Mouse (Mus musculus) forelimb bud, embryonic 11.5 days (tissue): ENCODE results near the gene Kif5a.
A peak's percentile ranks its signal among the peaks of the same experiment; 100 is the strongest.
"Not testable (repeated sequence)": the region's sequence is repeated elsewhere in the genome, so short reads cannot be mapped to it uniquely, and the experiment has no call there.

Experiments
- DNase-seq: peaks from one replicate; pipeline ENCODE4 v3.0.0-alpha.2; 2012; ENCODE audit warnings: low read depth, low spot score

The Kif5a gene

DNA sequence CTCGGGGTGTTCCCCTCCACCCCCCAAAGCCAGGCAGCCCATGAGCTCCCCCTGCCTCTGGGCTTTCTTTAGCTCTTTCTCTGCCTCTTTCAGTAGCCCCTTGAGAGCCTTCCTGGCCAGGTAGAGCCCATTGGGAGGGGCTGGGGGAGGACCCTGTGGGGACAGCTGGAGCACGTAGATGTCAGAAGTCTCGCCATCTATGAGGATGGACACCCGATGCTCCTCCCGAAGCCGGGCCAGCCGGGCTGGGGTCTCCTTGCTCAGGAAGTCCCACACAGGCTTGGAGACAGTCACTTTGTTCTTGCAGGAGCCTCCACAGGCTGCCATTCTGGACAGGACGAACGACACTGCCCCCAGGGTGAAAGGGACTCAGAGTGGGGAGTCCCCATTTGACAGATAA lies 70.1 kb downstream of the Kif5a start:
- DNase-seq = no peak

DNA sequence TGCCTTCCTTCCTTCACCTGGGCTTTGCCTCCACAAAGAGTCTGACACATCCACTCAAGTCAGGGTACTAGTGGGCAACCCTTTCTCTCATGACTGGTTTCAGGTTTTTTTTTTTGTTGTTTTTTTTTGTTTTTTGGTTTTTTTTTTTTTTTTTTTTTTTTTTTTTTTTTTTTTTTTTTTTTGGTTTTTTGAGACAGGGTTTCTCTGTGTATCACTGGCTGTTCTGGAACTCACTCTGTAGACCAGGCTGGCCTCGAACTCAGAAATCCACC lies 71.2 kb downstream of the Kif5a start:
- DNase-seq = not testable (repeated sequence)

DNA sequence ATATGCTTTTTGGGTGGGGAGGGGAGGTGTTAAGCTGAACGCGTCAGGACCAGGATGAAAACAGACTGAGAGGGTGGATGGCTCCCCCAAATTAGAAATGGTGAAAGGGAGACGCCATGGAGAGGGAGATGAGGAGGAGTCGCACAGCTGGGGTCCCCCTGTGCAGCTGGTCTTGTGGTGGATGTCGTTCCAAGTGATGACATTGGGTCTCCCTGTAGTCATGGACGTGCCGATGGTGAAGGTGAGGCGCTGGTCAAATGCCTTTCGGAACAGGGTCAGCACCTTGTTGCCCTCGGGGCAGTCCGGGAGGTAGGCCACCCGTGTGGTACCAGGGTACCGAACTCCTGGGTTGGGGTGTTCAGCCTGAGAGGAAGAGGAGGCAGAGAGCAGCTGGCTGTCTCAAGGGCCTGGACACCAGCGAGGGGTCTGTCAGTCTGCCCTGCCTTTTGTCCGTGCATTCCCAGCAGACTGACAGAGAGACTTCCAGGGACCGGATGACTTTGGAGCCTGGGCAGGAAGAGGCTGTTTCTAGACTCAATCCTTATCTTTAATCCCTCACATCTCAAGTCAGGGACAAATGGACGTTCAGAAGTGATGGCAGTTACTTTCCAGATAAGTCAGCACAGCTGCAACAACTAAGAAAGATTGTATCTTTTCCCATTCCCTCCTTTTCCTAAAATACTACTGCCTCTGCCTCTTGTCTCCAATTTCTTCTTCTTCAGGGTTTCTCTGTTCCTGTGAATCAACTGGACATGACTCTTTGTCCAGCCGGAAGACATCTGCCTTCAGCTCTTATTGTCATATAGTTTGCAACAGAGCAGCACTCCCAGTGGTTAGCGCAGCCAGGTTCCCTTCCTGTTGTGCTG lies 71.7 kb downstream of the Kif5a start:
- no peak for DNase-seq

DNA sequence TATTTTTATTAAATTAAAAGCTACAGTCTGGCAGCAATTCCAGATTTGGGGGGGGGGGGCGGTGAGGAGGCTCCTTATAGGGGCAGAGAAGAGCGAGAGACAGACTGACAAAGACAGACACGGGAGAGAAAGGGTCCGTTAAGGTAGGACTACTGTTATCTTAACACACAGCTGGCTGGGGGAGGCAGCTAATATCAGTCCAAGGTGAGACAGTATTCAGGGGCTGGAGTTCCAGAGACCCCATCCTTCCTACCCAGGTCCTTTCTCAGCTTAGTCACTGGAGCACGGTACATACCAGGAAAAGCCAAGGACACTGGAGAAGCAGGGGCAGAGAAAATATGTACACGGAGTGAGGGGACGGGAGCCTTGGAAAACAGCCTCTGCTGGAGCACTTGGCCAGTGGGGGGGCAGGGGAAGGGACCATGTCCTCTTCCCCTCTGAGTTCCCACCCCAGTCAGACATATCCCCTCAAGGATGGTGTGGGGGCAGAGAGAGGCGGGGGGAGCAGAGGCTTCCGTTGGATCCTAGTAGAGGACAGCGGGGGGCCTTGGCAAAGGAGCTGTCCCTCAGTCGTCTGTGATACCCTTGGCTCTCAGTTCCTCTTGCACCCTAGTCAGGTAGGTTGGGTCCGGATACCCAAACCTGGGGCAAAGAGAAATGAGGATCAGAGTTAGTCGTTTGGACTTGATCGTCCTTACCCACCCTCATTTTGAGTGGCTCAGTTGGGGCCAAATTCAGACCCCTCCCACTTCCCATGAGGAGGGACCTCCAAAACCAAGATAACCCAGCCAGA lies 72.6 kb downstream of the Kif5a start:
- no peak for DNase-seq

DNA sequence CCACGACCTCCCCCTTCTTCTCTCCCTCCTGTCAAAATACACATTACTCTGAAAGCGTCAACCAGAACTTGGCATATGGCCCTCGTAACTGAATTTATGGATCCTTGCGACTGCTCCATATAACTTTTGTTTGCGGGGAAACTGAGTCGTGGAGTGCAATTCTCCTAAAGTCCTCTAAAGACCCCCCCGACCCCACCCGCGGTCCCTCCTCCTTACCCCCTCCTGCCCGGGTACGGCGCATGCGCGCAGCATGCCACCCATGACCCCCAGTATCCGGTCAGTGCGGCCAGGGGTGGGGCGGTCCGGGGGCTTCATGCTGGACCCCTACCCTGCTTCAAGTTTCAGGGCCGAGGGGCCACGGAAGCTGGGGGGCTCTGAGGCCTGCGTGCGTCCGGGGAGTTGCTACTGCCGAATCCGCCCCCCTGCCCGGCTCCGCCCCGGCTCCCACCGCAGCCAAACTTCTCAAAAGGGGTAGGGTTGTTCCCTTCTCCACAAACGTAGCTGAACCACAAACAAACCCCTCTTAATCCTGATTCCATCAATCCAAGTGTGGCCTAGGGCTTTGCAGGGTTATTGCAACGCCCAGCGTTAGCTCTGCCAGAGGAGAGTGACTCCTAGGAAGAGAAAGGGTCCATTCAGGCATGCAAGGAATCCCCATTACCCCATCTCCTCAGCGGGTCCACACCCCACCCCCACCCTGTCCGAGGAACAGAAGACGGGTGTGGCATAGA lies 73.3 kb downstream of the Kif5a start, which contains the start of gene Arhgef25:
TSS of gene Arhgef25 (minus strand) at position 433 of the 731 bp plus-strand sequence.
- no peak for DNase-seq

DNA sequence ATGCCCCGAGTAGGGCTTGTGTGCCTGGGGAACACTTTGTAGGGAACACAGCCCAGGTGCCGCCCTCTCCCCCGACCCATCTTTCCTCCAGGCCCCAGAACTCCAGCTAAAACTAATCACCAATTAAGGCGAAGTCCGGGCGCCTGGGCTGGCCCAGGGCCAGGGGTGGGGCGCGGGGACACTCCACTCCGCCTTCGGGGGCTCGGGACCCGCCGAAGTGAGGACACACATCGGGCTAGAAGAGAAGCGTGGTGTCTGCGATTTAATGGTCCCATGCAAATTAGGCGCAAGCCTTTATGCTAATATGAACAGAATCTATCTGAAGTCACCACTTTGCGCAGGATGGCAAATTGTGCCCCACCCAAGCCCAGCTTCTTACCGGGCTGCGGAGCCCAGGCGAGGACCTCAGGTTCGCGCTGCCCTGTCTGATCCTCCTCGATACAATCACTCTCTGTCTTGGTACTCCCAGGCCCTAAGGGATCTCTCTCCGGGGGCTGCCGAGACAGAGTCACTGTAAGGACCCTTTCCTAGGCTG lies 74.0 kb downstream of the Kif5a start:
- no peak for DNase-seq

DNA sequence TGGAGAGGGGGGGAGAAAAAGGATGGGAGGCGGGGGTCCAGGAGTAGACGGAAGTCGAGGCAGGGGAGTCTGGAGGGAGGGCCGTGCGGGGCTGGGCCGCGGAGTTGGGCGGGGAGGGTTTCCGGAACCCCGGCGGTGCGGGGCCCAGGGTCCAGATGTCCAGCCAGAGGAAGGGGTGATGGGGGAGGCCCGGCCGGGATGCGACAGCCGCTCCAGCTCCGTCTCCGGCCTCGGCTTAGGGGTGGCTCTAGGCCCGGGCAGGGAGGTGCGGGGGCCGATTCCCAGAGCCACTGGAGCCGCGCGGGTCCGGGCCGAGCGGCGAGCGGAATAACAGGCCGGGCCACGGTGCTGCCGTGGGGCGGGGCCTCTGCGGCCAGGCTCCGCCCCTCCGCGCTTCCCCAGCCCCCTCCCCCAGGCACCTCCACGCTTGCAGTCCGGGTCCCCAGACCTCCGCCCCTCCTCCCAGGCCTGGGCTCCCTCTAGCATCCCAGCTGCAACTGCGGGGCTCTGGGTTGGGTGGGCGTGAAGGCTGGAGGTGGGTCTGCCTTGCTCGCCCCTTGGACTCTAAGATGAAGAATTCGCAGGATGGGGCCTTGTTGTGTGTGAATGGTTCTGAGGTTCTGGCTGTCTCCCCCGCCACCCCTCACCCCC lies 74.6 kb downstream of the Kif5a start:
- DNase-seq = peak; percentile 86

DNA sequence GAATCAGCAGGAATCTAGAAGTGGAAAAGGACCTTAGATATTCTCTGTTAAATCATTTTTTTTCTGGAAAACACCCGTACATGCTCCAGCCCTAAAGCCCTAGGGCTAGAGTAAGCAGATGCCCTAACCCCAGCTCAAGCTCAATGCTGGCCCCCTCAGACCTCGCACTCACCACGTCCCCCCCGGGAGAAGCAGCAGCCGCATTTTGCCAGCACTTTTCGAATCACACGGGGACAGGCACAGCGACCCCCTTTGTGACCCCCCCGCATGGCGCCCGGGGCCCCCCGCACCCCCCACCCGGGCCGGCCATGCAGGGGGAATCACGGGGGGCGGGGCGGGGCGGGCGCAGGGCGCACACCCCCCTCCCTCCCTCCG lies 75.1 kb downstream of the Kif5a start:
- DNase-seq = no peak

DNA sequence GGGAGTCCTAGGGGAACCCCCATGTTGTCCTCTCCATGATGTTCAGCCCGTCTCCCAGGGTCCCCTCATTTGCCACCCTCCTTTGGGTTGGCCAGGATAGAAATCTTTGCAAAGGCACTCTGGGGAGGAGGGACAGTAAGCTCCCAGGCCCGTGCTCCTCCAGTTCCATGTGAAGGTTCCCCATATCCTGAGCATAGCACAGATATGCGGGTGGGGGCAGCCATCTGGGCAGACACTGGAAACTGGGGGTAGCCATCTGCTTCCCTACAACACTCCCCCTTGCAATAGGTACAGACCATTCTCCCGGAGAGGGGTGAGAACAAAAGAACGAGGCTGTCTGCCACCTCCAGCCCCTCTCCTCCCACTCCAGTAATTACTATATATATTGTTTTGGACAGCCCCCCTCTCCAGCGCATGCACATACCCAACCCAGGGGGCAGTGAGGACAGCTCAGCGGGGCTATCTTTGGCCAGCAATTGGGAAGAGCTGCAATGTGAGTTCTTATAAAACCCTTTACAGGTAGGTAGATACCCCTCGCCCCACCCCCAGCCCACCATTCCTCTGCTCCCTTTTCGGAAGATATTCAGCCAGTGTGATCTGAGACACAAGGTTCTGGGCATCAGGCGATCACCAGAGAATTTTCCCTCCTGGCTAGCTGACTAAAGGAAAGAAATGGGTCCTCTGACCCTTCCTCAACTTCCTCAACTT lies 75.6 kb downstream of the Kif5a start:
- DNase-seq = no peak

DNA sequence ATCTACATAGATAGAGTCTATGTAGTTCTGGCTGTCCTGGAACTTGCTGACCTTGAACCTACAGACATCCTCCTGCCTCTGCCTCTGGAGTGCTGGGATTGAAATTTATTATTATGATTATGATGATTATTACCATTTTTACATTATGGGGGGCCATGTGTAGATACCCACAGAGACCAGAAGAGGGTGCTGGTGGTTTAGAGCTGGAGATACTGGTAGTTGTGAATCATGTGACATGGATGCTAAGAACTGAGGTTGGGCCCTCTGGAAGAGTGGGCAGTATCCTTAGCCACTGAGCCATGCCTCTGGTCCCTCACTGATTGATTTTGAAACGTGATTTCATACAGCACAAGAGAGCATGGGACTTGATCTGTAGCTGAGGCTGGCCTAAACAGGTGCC lies 76.7 kb downstream of the Kif5a start:
- DNase-seq = no peak

DNA sequence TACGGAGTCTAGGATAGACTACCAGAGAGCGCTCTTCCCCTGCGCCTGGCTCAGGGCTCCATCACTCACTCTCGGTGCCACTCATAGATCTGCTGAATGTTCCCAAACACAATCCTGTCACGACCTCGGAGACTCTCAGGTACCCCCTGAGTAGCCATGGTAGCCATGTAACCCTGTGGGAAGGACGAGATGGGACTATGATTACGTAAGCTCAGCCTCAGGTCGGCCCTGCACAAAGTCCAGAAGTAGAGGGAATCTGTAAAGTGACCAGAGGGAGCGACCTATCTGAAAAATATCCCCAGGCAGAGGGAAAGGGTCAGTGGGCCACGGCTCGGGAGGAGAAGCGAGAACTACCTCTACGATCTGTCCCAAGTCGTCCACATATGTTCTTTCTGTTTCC lies 77.6 kb downstream of the Kif5a start:
- no peak for DNase-seq

DNA sequence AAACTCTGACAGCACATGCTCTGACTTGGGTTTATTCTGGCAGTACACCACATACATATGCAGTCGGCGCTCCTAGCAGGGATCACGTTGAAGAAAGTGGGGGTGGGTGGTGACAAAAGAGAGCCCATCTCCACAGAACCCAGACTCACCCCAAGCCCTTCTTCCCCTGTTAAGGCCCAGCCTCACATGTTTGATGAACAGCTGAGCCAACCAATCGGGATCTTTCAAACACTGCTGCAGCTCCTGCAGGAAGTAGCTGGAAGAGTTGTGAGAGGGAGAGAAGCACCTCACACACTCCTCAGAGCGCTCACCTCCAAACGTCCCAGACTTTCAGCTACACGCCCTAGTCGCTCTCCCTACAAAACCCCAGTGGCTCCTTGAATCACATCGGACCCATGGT lies 78.0 kb downstream of the Kif5a start:
- DNase-seq = no peak

DNA sequence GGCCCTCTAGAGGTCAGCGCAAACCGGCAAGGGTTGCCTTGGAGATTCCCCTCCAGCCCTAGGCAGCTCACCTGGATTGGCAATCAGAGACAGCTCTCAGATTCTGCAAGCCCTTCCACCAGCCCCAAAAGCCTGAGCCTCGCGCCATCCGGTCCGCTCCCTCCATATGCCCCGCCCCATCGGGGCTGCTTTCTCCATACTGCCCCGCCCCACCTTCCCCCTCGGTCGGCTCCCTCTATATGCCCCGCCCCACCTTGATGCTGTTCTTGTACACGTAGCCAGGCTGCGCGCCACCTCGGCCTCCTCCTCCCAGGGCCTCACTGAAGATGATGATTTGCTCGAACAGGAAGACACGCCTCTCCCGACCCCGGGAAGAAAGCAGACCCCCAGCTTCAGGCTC lies 79.4 kb downstream of the Kif5a start:
- DNase-seq = no peak

DNA sequence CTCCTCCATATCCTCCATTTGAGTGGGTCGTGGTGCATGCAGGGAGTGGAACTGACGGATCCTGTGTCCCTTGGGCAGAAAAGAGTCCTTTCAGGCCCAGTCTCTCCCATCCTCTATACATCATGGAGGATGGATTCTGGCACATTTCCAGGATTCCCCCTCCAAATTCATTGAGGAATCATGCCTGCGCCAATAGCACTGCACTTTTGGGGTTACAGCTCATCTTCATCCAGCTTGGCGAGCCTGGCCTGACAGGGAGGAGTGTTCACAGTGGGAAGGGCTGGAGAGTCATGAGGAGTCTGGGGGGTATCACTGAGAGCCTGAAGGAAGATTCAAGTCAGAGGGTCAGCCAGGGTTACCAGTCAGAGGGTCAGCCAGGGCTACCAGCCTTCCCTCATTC lies 80.5 kb downstream of the Kif5a start:
- no peak for DNase-seq

DNA sequence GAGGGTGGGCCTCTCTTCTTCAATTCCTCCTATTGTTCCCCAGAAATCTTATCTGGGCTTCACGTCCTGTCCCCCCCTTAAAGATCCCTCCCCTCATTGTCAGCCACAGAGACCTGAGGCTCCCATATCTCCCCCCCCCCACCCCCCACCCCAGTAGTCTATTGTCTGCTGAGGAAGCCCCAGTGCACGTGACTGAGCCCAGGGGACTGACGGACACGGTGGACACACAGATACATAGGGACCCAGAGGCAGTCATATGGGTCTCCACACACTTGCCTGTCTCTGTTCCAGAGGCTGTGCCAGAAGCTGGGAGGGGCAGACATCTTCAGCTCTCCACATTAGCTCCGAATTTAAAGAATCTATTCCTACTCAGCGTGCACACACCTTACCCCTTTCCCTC lies 81.6 kb downstream of the Kif5a start:
- DNase-seq = no peak

DNA sequence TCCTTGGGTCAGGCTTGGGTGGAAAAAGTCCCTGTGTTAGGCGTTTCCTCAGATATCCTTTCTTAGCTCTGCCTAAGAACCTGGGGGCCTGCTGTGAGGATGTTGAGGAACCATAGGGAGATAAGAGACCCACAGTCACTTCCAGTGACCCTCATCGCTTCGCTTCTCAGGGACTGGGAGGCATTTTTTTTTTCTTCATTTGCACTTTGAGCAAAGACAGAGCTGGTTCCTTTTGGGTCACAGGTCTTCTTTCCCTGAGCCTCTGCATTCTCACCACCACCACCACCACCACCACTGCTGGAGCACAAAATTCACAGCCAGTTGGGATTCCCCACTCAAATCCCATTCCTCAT lies 82.5 kb downstream of the Kif5a start:
- no peak for DNase-seq

DNA sequence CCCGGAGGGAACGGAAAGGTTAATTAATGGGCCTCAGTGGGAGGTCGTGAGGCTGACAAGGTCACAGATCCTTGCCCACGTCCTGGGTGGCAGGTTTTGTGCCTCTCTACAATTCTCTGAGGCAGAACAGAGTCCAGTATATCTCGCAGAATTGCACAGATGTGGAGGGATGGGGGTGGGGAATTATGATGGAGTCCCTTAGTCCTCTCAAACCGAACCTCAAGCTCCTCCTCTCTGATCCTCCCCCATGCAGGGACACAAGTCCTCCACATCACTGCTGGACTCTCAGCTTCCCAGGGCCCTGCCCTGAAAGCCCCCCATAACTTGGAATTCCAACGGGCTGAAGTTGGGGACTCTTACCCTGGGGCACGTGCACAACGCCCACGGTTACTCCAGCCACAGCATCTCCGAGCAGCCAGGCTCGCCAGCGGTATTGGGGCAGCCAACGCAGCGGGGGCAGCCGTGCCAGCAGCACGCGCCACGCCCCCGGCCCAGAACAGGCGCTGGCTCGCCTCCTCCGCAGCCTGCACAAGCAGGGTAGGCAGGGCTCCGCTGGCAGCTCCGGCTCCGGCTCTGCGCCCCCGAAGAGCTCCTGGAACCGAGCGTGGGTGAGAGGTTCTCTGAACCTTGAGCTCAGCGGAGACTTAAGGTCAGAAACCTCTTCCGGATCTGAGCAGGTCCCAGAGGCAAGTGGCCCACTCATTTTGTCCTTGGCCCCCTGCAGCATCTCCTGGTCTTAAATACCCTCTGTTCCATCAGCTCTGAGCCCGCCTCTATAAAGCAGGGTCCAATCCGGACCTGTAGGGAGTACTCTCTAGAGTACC lies 83.1 kb downstream of the Kif5a start, which contains the start of gene Slc26a10:
TSS of gene Slc26a10 (minus strand) at position 775 of the 824 bp plus-strand sequence.
- DNase-seq = no peak

DNA sequence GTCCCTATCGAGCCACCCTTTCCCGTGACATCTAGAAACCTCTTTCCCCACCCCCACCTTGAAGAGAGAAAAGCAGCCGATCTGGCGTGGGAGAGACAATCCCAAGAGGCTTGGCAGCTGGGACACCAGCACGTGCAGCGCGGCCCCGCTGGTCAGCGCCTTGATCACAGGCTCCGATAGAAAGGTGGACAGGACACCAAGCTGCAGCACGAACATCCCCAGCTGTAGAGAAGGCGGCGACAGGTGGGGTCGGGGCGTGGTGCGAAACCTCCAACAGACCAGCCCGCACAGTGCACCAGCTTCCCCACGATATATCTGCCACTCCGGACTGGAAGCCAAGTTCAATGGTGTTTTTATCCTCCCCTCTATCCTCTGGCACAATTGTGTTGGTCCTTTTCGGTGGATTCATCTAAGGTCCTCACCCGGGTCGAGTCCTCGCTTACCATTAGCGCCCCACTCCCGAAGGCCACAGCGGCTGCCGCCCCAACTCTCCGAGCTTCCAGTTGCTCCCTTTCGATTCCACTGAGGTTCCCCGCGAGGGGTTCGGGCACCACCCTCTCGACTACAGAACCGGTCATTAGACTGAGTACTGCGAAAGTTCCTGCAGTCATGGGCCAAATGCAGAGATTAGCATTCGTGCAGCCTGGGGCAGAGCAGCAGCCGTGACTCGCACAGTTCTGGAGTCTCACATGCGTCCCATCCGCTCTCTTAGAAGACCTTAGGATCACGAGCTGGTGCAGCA lies 84.7 kb downstream of the Kif5a start:
- no peak for DNase-seq

DNA sequence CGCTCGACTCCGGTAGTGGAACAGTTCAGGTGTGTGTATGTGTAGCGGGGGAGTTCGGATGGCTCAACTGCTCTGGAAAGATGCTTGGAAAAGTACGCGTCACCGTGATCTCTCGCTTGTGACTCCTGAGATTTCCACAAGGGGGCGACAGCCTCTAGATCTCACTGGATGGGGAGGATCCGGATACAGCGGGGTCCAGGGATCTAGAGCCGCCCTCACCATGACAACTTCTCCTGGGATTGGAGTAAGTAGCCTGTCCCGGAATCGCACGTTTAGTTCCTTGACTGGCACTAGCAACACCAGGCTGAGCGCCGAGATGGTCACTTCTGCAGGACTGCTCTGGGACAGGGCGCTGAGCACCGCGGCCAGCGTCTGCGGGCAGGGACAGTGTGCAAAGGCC lies 85.4 kb downstream of the Kif5a start:
- peak; percentile 88 for DNase-seq

DNA sequence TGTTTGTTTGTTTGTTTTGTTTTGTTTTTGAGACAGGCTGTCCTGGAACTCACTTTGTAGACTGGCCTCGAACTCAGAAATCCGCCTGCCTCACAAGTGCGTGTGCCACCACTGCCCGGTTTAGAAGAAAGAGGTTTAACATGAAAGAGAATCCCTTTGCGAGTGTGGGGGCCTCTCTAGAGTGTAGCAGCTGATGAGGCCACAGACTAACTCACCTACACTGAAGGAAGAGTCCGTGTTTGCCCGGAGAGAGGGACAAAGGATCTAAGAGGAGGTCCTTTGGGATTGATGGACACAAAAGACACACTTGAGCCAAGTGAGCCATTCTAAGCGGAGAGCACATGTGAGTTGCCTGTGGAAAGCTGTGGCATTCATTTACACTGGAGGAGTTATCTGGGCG lies 85.9 kb downstream of the Kif5a start:
- no peak for DNase-seq
